Mouse (Mus musculus): ENCODE results near the gene Prss41. TPM values are rescaled to one million over a fixed set of nuclear protein-coding genes. Genes with fewer than 3 reads are reported as not detected.

Gene Prss41
- polyA plus RNA-seq, 1 experiment from 2014 or later: 1.5 TPM

DNA sequence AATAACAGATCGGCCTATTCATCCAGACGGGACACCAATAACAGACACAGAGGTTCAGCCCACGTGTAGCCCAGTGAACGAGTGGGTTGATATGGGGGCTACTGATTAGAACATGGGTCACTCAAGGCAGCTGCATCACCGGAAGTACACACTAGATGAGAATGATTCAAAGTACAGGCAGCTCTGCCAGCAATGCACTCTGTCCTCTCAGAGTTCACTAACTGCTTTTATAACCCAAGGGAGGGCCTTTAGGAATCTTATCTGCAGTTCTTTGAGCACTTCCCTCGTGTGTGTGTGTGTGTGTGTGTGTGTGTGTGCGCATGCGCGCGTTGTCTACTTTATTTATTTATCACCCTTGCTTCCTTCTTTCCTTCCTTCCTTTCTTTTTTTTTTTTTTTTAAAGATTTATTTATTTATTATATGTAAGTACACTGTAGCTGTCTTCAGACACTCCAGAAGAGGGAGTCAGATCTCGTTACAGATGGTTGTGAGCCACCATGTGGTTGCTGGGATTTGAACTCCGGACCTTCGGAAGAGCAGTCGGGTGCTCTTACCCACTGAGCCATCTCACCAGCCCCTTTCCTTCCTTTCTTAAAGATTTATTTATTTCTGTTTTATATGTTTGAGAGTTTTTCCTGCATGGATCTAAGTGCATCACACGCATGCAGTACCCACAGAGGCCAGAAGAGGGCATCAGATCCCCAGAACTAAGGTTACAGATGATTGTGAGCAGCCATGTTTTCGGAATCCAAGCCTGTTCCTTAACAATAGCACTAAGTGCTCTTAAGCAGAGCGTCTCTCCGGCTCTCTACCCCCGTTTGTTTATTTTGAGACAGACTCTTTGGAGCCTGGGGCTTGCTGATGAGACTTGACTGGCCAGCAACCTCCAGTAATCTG is 7.1 kb upstream of the Prss41 start:
- H3K4me1 ChIP-seq: peaks cover 4% of the 10 kb centered on the region; the same call in 1 of the 2 replicates
- WGBS: 54% methylated on average over 18 of the region's 19 CpGs
- no peaks in the 10 kb centered on the region for H3K9me3 ChIP-seq
- H3K27ac ChIP-seq: no peak overlapping the region
- peaks cover 4% of the 10 kb centered on the region; the same call in 1 of the 2 replicates for H3K27me3 ChIP-seq (ENCODE audit: insufficient read depth, poor library complexity, severe bottlenecking)
- H3K36me3 ChIP-seq: no peaks in the 10 kb centered on the region
- no peak for DNase-seq (ENCODE audit: low spot score)
- no peak overlapping the region for H3K4me3 ChIP-seq

DNA sequence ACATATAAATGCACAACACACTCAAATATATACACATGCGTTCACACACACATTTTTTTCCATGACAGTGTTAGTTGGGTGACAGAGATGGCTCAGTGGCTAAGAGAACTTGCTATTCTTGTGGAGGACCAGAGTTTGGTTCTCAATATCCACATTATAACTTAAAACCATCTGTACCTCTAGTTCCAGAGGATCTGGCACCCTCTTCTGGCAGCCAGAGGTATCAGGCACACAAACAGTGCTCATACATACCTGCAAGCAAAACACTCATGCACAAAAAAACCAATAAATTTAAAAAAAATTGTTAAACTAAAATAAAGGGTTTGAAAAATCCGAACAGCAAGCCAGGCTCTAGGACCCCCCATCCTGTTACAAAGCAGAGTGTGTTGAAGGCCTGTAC is 6.1 kb upstream of the Prss41 start:
- no peak for DNase-seq (ENCODE audit: low spot score)
- Histone ChIP-seq H3K9me3 (no peaks in the 10 kb centered on the region), H3K27me3 (ENCODE audit: insufficient read depth, poor library complexity, severe bottlenecking) (no peaks in the 10 kb centered on the region), H3K4me3 (no peak overlapping the region), H3K36me3 (no peaks in the 10 kb centered on the region), H3K27ac (no peak overlapping the region), H3K4me1 (peaks cover 4% of the 10 kb centered on the region; the same call in 1 of the 2 replicates)
- WGBS: 66% methylated on average over 2 of the region's 2 CpGs

- Histone ChIP-seq H3K36me3 (no peaks in the 10 kb centered on the region), H3K4me1 (peaks cover 12% of the 10 kb centered on the region), H3K27ac (peak overlapping the region; percentile 29; the same call in 1 of the 2 replicates), H3K9me3 (no peaks in the 10 kb centered on the region), H3K27me3 (ENCODE audit: insufficient read depth, poor library complexity, severe bottlenecking) (peaks cover 9% of the 10 kb centered on the region), H3K4me3 (peak overlapping the region; percentile 44)
- 42% methylated on average over 23 of the region's 23 CpGs for WGBS
- no peak for DNase-seq (ENCODE audit: low spot score)
Measured at GRCm38 (mm10) chr17:23843141-23843811, 696 bp downstream of the Prss41 start.

DNA sequence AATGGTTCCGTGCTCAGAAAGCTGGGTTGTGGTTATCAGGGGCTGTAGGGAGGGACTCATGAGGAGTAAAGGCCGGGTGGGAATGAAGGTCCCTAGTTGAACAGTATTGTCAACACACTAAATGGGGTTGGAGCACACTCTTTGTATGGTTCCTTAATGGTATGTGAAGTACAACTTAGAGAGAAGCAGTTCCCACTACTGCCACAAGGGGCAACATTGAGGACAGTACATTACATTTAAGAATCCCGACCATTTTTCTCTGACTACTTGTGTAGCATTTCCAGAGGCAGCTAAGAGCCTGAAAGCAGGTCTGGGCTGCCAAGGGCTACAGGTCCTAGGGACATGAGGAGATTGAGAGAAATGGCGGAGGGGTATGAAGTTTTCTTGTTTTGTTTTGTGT is 2.8 kb downstream of the Prss41 start:
- H3K9me3 ChIP-seq: no peaks in the 10 kb centered on the region
- 32% methylated on average over 4 of the region's 4 CpGs for WGBS
- no peak for DNase-seq (ENCODE audit: low spot score)
- no peaks in the 10 kb centered on the region for H3K36me3 ChIP-seq
- no peak overlapping the region for H3K4me3 ChIP-seq
- peaks cover 12% of the 10 kb centered on the region for H3K4me1 ChIP-seq
- no peak overlapping the region for H3K27ac ChIP-seq
- peaks cover 14% of the 10 kb centered on the region for H3K27me3 ChIP-seq (ENCODE audit: insufficient read depth, poor library complexity, severe bottlenecking)

DNA sequence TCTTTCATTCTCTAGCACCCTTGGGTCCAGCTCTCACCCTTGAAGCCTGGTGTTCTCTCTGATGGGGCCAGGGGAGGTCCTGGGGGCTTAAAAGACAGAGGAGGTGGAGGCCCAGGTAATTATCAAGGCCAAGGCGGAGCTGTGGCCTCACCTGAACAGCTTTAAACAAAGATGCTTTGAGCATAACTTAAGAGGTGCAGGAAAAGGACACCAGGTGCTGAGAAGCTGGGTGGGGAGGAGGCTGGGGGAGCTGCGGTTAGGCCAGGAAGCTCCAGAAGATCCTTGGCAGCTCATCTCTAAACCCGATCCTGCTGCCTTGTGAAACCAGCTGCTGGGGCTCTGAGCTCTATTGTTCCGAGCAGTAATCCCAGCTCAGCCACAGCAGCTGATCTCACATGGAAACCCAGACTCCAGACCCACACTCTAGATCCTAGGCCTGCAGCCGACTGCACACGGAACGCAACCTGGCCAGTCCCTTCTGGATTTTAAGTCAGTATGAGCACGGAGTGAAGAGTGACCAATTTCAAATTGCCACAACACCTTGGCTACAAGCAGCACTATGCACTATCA is 7.9 kb downstream of the Prss41 start, which contains the start of gene Prss33:
Gene Prss33, minus strand, starts transcription at position 51 of the 570 bp plus-strand sequence.
- no peak for DNase-seq (ENCODE audit: low spot score)
- Histone ChIP-seq H3K4me1 (no peaks in the 10 kb centered on the region), H3K4me3 (no peak within 1 kb of the TSS), H3K27ac (no peak within 1 kb of the TSS), H3K27me3 (ENCODE audit: insufficient read depth, poor library complexity, severe bottlenecking) (peaks cover 50% of the 10 kb centered on the region), H3K36me3 (no peaks in the 10 kb centered on the region), H3K9me3 (no peaks in the 10 kb centered on the region)
- 70% methylated on average over 8 of the region's 8 CpGs for WGBS

GRCm38 (mm10) chr17:23831201-23831600 is 12.8 kb downstream of the Prss41 start:
- H3K4me3 ChIP-seq: no peak overlapping the region
- H3K9me3 ChIP-seq: no peaks in the 10 kb centered on the region
- peaks cover 12% of the 10 kb centered on the region for H3K36me3 ChIP-seq
- DNase-seq (ENCODE audit: low spot score): no peak
- 82% methylated on average over 1 of the region's 1 CpGs for WGBS
- no peak overlapping the region for H3K27ac ChIP-seq
- H3K4me1 ChIP-seq: peaks cover 5% of the 10 kb centered on the region; the same call in 1 of the 2 replicates
- H3K27me3 ChIP-seq (ENCODE audit: insufficient read depth, poor library complexity, severe bottlenecking): peaks cover 51% of the 10 kb centered on the region

DNA sequence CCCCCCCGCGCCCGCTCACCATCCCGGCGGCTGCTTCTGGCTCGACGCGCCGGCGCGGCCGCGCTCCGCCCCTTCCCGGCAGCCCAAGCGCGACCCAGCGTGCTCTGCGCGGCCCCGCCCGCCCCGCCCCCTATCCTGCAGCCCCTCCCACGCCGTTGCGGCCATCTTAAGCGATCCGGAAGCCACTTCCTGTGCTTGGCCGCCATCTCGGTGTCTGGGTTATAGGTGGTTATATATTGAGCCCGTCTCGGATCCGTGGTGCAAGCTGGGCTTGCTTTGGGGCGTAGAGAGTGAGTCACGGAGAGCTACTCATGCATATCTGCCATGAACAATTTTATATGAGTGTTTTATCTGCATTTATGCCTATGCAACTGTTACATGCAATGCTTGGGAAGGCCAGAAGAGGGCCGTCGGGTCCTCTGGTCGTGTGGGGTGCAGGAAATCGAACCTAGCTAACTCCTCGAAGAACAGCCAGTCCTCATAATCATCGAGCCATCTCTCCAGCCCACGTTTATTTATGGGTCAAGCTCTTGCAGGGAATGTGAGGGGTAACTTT is 14.8 kb downstream of the Prss41 start, which contains the start of gene Elob:
Gene Elob, minus strand, starts transcription at position 73 of the 556 bp plus-strand sequence.
- DNase-seq (ENCODE audit: low spot score): peak; percentile 94
- H3K27ac ChIP-seq: peak within 1 kb of the TSS; percentile 93
- H3K4me3 ChIP-seq: peak within 1 kb of the TSS; percentile 86
- H3K9me3 ChIP-seq: no peaks in the 10 kb centered on the region
- WGBS: 1% methylated on average over 22 of the region's 42 CpGs
- peaks cover 32% of the 10 kb centered on the region for H3K27me3 ChIP-seq (ENCODE audit: insufficient read depth, poor library complexity, severe bottlenecking)
- H3K36me3 ChIP-seq: peaks cover 33% of the 10 kb centered on the region
- peaks cover 5% of the 10 kb centered on the region; the same call in 1 of the 2 replicates for H3K4me1 ChIP-seq

DNA sequence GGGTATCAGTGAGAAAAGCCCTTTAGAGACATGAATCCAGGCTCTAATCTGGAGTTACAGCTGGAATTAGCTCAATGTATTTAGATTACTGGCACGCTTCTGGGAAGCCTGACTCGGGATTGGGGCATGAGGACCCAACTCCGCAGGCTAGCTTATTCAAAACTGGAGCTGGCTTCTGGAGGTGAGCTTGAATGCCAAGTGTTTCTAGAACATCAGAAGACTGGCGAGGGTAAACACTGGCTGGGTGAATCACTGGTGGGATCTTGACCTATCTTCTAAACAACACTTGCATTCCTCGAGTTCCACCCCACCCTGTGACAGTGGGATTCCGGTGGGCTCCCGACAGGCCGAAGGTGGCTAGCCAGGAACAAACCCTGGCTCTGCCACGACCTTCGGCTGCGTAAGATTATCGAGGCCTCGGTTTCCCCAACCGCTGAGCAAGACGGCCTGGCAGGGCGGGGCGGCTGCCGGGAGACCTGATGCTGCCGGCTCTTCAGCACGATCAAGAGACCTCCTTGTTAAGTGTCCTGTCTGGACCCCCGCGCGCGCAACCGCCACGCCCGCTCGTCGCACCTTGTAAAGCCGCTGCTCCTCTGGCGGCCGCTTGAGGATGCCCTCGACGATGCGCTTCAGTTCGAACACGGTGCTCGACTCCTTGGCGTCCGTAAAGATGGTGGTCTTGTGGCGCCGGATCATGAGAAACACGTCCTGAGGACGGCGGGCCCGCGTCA is 15.5 kb downstream of the Prss41 start:
- peaks cover 5% of the 10 kb centered on the region; the same call in 1 of the 2 replicates for H3K4me1 ChIP-seq
- H3K36me3 ChIP-seq: peaks cover 40% of the 10 kb centered on the region
- under 1% methylated on average over 47 of the region's 47 CpGs for WGBS
- peak overlapping the region; percentile 93 for H3K27ac ChIP-seq
- DNase-seq (ENCODE audit: low spot score): peak; percentile 85
- H3K9me3 ChIP-seq: no peaks in the 10 kb centered on the region
- H3K27me3 ChIP-seq (ENCODE audit: insufficient read depth, poor library complexity, severe bottlenecking): peaks cover 25% of the 10 kb centered on the region
- peak overlapping the region; percentile 86 for H3K4me3 ChIP-seq

- no peak for DNase-seq (ENCODE audit: low spot score)
- Histone ChIP-seq H3K27ac (no peak overlapping the region), H3K36me3 (peaks cover 68% of the 10 kb centered on the region), H3K4me3 (no peak overlapping the region), H3K27me3 (ENCODE audit: insufficient read depth, poor library complexity, severe bottlenecking) (peaks cover 1% of the 10 kb centered on the region; the same call in 1 of the 2 replicates), H3K4me1 (peaks cover 17% of the 10 kb centered on the region), H3K9me3 (no peaks in the 10 kb centered on the region)
- WGBS: 80% methylated on average over 4 of the region's 4 CpGs
Measured at GRCm38 (mm10) chr17:23825591-23825990, 18.4 kb downstream of the Prss41 start.

- 90% methylated on average over 12 of the region's 12 CpGs for WGBS
- Histone ChIP-seq H3K4me1 (peaks cover 17% of the 10 kb centered on the region), H3K27ac (no peak overlapping the region), H3K9me3 (peaks cover 2% of the 10 kb centered on the region; the same call in 1 of the 2 replicates), H3K4me3 (no peak overlapping the region), H3K27me3 (ENCODE audit: insufficient read depth, poor library complexity, severe bottlenecking) (no peaks in the 10 kb centered on the region), H3K36me3 (peaks cover 88% of the 10 kb centered on the region)
- DNase-seq (ENCODE audit: low spot score): no peak
Measured at GRCm38 (mm10) chr17:23823614-23824013, 20.4 kb downstream of the Prss41 start.

DNA sequence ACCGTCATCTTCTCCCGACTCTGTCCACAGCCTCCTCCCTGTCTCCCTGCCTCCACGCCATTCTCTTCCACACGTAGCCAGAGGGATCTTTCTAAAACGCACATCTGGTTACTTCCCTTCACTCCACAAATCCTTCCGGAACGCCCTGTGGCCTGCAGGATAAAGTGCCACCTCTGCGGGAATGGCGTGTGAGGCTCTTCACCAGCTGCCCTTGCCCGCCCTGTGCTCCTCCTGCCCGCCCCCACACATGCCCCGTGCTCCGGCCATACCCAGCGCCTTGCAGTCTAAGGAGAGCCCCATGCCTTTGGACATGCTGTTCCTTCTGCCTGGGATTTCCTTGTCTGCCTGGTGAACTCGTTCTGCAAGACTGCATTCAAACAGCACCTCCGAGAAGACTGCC is 21.0 kb downstream of the Prss41 start:
- peaks cover 94% of the 10 kb centered on the region for H3K36me3 ChIP-seq
- peaks cover 17% of the 10 kb centered on the region for H3K4me1 ChIP-seq
- WGBS: 87% methylated on average over 16 of the region's 16 CpGs
- H3K9me3 ChIP-seq: peaks cover 6% of the 10 kb centered on the region; the same call in 1 of the 2 replicates
- DNase-seq (ENCODE audit: low spot score): no peak
- H3K27me3 ChIP-seq (ENCODE audit: insufficient read depth, poor library complexity, severe bottlenecking): no peaks in the 10 kb centered on the region
- H3K4me3 ChIP-seq: no peak overlapping the region
- H3K27ac ChIP-seq: no peak overlapping the region

- peaks cover 12% of the 10 kb centered on the region for H3K4me1 ChIP-seq
- H3K27me3 ChIP-seq (ENCODE audit: insufficient read depth, poor library complexity, severe bottlenecking): no peaks in the 10 kb centered on the region
- no peak overlapping the region for H3K27ac ChIP-seq
- DNase-seq (ENCODE audit: low spot score): no peak
- peaks cover 6% of the 10 kb centered on the region; the same call in 1 of the 2 replicates for H3K9me3 ChIP-seq
- H3K4me3 ChIP-seq: no peak overlapping the region; the same call in 1 of the 2 replicates
- H3K36me3 ChIP-seq: peaks cover 100% of the 10 kb centered on the region
- 70% methylated on average over 6 of the region's 6 CpGs for WGBS
Measured at GRCm38 (mm10) chr17:23822094-23822493, 21.9 kb downstream of the Prss41 start.

All from heart, embryonic 10.5 days (tissue).